Mouse (Mus musculus) erythroblast, embryonic 14.5 days (primary cell): ENCODE results near the gene Mycn. TPM values are rescaled to one million over a fixed set of nuclear protein-coding genes. Genes with fewer than 3 reads are reported as not detected.

Experiments used
- H3K27me3 ChIP-seq: 2 replicates; pipeline ENCODE4 v1.6.1; 2012; ENCODE audit warnings: inconsistent platforms; ENCODE audit not compliant: control insufficient read depth
- H3K36me3 ChIP-seq: 2 replicates; pipeline ENCODE4 v1.6.1; 2012; ENCODE audit warnings: mild to moderate bottlenecking, inconsistent platforms; ENCODE audit not compliant: control insufficient read depth
- H3K4me1 ChIP-seq: 2 replicates; pipeline ENCODE4 v1.6.1; 2012; ENCODE audit warnings: inconsistent platforms; ENCODE audit not compliant: control insufficient read depth
- H3K4me3 ChIP-seq: replicated peaks from 2 replicates; pipeline ENCODE3; 2012; ENCODE audit warnings: moderate library complexity, mild to moderate bottlenecking, inconsistent platforms
- H3K9me3 ChIP-seq: 2 replicates; pipeline ENCODE4 v1.6.1; 2012; ENCODE audit warnings: low read length, inconsistent platforms, mixed read lengths; ENCODE audit not compliant: control insufficient read depth
- GATA1 ChIP-seq: IDR thresholded peaks from 2 replicates; pipeline ENCODE4 v1.6.1; 2012; ENCODE audit warnings: low read length, inconsistent platforms, mixed read lengths
- TAL1 ChIP-seq: IDR thresholded peaks from 3 replicates; pipeline ENCODE4 v1.6.1; 2012; ENCODE audit warnings: low read length, inconsistent platforms, mixed read lengths
- polyA plus RNA-seq: library from polyadenylated mRNA; stranded (reverse); fragments of >175 nt; gene quantifications from 2 replicates; pipeline ENCODE4 v1.2.3, GENCODE M21; 2012

Mycn gene
- polyA plus RNA-seq, 1 experiment = 0.02 TPM

DNA sequence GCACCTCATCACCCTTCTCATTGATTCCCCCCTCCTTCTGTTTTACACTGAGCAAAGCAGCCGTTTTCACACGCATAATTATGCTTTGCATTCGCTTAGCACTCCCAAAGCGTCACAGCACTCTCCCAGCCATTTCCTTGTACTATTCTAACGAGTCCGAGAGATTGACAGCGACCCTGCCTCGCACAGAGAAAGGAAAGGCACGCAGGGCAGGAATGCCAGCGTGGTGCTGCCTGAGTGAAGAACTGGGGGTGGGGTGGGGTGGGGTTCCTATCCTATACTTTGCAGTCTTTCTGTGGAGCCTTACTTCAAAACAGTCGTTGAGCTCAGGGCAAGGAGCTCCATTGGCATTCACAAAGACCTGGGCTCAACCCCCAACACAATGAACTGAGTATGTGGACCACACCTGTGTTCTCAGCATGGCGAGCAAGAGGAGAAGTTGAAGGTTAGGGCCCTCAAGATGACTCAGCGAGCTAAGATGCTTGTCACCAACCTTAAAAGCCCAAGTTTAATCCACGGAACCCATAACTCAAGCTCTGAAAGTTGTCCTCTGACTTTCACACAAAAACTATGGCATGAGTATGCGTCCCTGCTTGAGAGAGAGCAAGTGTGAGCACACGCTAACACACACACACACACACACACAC lies 32.0 kb downstream of the Mycn start:
- Histone ChIP-seq H3K4me3 (no peak overlapping the region), H3K9me3 (no peaks in the 10 kb centered on the region), H3K4me1 (no peaks in the 10 kb centered on the region), H3K36me3 (no peaks in the 10 kb centered on the region), H3K27me3 (peaks cover under 1% of the 10 kb centered on the region)
- no peak for TF ChIP-seq TAL1
- TF ChIP-seq GATA1 = no peak

DNA sequence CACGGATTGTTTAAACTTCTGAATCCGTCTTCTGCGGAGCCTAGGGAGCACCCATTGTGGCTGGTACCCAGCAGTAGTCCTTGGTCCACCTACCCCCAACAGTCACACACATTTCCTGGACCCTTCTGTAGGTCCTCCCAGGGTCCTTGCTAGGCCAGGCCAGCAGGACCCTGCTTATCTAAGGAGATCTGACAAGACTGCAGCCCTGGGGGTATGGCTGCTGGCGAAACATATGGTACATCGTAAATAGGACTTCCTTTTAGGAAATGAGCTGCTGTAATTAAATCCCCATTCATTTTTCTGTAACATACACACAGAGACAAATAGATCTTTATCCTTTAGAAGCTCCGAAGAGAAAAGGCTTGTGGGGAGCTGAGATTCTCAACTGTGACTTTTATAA lies 34.9 kb downstream of the Mycn start:
- Histone ChIP-seq H3K4me1 (no peaks in the 10 kb centered on the region), H3K4me3 (no peak overlapping the region), H3K36me3 (no peaks in the 10 kb centered on the region), H3K9me3 (no peaks in the 10 kb centered on the region), H3K27me3 (peaks cover 7% of the 10 kb centered on the region)
- no peak for TF ChIP-seq GATA1
- no peak for TF ChIP-seq TAL1

DNA sequence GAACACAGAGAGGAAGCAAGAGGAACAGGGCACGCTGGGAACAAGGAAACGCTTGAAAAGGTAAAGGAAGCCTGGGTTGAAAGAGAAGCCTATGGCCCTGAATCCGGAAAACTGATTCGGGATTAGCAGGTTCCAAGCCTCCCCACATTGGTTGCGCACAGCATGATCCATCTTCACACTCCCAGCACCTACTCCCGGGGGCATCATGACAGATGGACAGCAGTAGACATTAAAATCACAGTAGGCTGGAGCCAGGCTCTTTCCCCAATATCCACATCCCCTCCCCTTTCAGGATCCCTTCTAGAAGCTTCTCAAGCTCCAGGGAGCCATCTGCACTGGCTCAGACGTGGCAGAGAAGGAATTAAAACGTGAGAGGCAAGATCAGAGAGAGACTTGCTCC lies 35.4 kb downstream of the Mycn start:
- no peaks in the 10 kb centered on the region for H3K36me3 ChIP-seq
- H3K9me3 ChIP-seq = no peaks in the 10 kb centered on the region
- H3K27me3 ChIP-seq = peaks cover 7% of the 10 kb centered on the region
- no peak overlapping the region for H3K4me3 ChIP-seq
- TF ChIP-seq GATA1 (no peak), TAL1 (no peak)
- no peaks in the 10 kb centered on the region for H3K4me1 ChIP-seq

DNA sequence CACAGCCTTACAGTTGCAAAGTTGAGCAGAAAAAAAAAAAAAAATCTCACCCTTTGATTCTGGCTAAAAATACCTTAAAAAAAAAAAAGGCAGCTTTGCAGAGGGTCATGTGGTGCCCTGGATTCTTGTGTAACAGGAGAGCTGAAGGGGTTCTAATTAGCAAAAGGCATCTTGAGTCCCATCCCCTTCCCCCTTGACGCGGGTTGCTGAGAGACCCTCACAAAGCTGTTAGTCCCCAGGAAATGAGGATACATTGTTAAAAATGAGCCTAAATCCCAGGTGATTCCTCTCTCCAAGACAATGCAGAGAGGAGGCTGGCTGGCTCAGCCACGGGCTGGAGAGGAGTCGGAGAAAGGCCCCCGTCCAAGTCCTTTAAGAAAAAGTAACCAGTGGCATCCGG lies 36.6 kb downstream of the Mycn start:
- no peaks in the 10 kb centered on the region for H3K36me3 ChIP-seq
- TF ChIP-seq TAL1 (no peak), GATA1 (no peak)
- H3K4me3 ChIP-seq = no peak overlapping the region

DNA sequence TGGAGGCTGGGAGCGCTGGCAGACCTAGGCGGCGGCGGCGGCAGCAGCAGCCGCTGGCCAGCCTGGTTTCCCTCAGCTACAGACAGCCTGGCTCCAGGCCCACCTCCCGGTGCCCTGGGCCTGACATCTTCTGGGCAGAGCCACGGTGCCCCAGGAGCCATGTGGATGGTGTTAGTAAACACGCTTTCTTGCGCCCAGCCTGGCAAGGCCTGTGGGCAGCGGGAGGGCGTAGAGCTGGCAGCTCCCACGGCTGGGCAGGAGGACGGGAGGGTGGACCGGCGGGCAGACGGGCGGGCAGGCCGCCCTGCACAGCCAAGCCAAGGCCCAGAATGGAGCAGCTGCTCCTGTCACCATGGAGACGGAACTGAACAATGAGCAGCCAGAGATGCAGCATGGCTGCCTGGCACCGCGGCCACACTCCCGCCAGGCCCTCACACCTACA lies 37.2 kb downstream of the Mycn start:
- Histone ChIP-seq H3K4me3 (no peak overlapping the region), H3K36me3 (no peaks in the 10 kb centered on the region), H3K4me1 (no peaks in the 10 kb centered on the region), H3K27me3 (peaks cover 7% of the 10 kb centered on the region), H3K9me3 (no peaks in the 10 kb centered on the region)
- TF ChIP-seq TAL1 (no peak), GATA1 (no peak)

More for the DNA sequence above, 36.6 kb downstream of the Mycn start:
- no peaks in the 10 kb centered on the region for H3K4me1 ChIP-seq
- H3K27me3 ChIP-seq = peaks cover 7% of the 10 kb centered on the region
- H3K9me3 ChIP-seq = no peaks in the 10 kb centered on the region

DNA sequence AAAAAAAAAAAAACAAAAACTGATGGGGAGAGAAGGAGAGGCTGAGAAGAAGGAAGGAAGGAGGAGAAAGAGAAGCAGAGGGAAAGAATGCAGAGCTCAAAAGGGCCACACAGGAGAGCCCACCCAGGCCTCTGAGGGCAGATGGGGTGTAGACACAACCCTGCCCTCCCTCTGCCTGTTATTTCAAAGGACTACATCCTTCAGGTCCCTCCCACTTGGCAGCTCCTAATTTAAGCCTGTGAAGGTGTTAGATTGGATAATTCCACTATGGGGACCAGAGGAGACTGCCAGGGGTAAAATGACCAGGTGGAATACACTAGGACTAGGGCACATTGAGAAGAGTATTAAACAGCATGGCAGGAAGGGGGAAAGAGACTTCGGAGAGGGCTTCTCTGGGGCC lies 37.6 kb downstream of the Mycn start:
- H3K27me3 ChIP-seq = peaks cover 7% of the 10 kb centered on the region
- no peak for TF ChIP-seq GATA1
- TF ChIP-seq TAL1 = no peak

DNA sequence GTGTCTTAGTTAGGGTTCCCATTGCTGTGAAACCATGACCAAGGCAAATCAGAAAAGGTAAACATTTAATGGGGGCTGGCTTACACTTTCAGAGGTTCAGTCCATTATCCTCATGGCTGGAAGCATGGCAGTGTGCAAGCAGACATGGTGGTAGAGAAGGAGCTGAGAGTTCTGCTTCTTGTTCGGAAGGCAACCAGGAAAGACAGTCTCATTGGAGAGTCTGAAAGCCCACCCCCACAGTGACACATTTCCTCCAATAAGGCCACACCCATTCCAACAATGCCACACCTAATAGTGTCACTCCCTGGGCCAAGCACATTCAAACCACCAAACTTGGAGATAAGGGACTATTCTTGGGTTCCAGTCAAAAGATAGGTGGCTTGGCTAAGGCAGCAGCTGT lies 39.3 kb downstream of the Mycn start:
- TF ChIP-seq TAL1 = no peak
- TF ChIP-seq GATA1 = no peak
- H3K36me3 ChIP-seq = no peaks in the 10 kb centered on the region
- no peaks in the 10 kb centered on the region for H3K9me3 ChIP-seq
- no peaks in the 10 kb centered on the region for H3K4me1 ChIP-seq
- H3K27me3 ChIP-seq = peaks cover 7% of the 10 kb centered on the region
- H3K4me3 ChIP-seq = no peak overlapping the region

More for the DNA sequence above, 37.6 kb downstream of the Mycn start:
- no peak overlapping the region for H3K4me3 ChIP-seq
- no peaks in the 10 kb centered on the region for H3K4me1 ChIP-seq
- no peaks in the 10 kb centered on the region for H3K36me3 ChIP-seq
- no peaks in the 10 kb centered on the region for H3K9me3 ChIP-seq

DNA sequence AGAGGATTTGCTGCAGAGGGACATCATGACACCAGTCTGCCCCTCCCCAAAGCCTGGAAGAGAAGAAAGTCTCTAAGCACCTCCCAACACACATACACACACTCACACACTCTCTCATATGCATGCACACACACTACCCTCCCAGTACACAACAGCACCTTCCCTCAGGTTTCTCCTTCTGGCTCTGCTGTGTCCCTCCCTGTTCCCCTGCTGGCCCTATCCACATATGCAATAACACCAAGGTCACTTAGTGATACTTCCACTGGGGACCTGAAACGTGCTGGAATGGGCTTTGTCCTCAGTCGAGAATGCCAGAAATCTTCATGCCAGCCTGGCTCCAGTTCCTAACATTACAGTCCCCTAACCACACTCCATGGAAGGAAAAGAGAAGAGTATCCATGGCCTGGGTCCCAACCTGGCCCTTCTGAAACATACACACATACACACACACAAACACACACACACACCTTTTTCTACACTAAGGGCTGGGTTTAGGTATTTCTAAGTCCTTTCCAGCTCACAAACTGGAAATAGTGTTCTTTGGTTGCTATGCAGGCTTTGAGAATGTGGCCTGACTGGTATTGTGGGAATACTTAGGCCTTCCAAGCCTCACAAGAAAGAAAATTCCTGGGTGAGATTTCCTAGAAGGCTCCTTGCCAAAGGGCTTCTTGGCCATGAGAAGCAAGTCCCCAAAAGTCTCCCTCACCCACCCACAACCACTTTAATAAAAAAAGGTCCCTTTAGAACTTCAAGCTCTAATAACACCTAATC lies 43.2 kb downstream of the Mycn start:
- Histone ChIP-seq H3K36me3 (no peaks in the 10 kb centered on the region), H3K4me3 (no peak overlapping the region), H3K4me1 (no peaks in the 10 kb centered on the region), H3K27me3 (no peaks in the 10 kb centered on the region), H3K9me3 (no peaks in the 10 kb centered on the region)
- TF ChIP-seq GATA1 (no peak), TAL1 (no peak)

DNA sequence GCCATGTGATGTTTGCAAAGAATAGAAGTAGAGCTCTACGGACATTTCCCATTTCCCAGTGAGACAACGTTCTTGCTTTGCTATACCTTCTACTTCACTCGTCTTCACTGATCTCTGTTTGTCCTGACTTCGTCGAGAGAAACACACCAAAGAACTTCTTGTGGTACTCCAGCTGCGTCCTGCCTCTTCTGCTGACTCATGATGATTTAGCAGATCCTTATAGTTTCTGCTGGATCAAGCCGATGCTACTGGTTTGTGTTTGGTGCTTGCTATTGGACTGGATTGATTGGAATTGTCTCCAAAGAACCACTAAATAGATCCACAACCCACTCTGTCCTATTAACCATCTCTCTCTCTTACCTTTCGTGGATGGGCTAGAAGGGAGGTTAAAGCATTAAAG lies 47.7 kb downstream of the Mycn start:
- Histone ChIP-seq H3K9me3 (no peaks in the 10 kb centered on the region), H3K36me3 (no peaks in the 10 kb centered on the region), H3K27me3 (no peaks in the 10 kb centered on the region), H3K4me3 (no peak overlapping the region), H3K4me1 (no peaks in the 10 kb centered on the region)
- TF ChIP-seq GATA1 (no peak), TAL1 (no peak)
